Mouse (Mus musculus) myocyte (in vitro differentiated cells): ENCODE results near the gene Gp1ba. TPM values are rescaled to one million over a fixed set of nuclear protein-coding genes. Genes with fewer than 3 reads are reported as not detected.

Source experiments
- H3K27me3 ChIP-seq: one replicate; pipeline ENCODE4 v1.6.1; 2011; ENCODE audit not compliant: control insufficient read depth, insufficient read depth, insufficient read length
- H3K36me3 ChIP-seq: one replicate; pipeline ENCODE4 v1.6.1; 2011; ENCODE audit not compliant: control insufficient read depth, insufficient read depth
- H3K4me2 ChIP-seq: one replicate; pipeline ENCODE4 v1.6.1; 2011; ENCODE audit warnings: low read depth, control low read depth
- H3K4me3 ChIP-seq: one replicate; pipeline ENCODE4 v1.5.1; 2011; ENCODE audit warnings: mild to moderate bottlenecking, control low read depth, moderate library complexity
- H3K79me2 ChIP-seq: one replicate; pipeline ENCODE4 v1.6.1; 2011; ENCODE audit not compliant: control insufficient read depth, insufficient read depth
- H3ac ChIP-seq: one replicate; pipeline ENCODE4 v1.6.1; 2011; ENCODE audit not compliant: control insufficient read depth, insufficient read length
- CEBPB ChIP-seq: IDR thresholded peaks from 2 replicates; pipeline ENCODE4 v1.6.1; 2011; ENCODE audit warnings: mild to moderate bottlenecking, moderate library complexity; ENCODE audit not compliant: poor library complexity, insufficient read depth, severe bottlenecking
- E2F4 ChIP-seq: IDR thresholded peaks from one replicate; pipeline ENCODE4 v1.6.1; 2011; ENCODE audit warnings: mild to moderate bottlenecking, control low read depth, moderate library complexity; ENCODE audit not compliant: insufficient read depth
- MAX ChIP-seq: IDR thresholded peaks from one replicate; pipeline ENCODE4 v1.6.1; 2011; ENCODE audit warnings: low read depth, mild to moderate bottlenecking, control low read depth
- MYOD1 ChIP-seq, 3 experiments: IDR thresholded peaks; one replicate each; pipeline ENCODE4 v1.6.1; 2011; ENCODE audit warnings: control low read depth in 2 of 3, low read depth in 2 of 3, mild to moderate bottlenecking in 2 of 3, moderate library complexity in 1 of 3; ENCODE audit not compliant: insufficient read length in 2 of 3, control insufficient read depth in 1 of 3
- MYOG ChIP-seq, 3 experiments: IDR thresholded peaks; one replicate each; pipeline ENCODE4 v1.6.1; 2011; ENCODE audit warnings: control low read depth in 2 of 3, low read depth in 2 of 3, mild to moderate bottlenecking in 2 of 3; ENCODE audit not compliant: insufficient read length in 2 of 3, control insufficient read depth in 1 of 3, insufficient read depth in 1 of 3
- POLR2A ChIP-seq: IDR thresholded peaks from one replicate; pipeline ENCODE4 v1.6.1; 2011; ENCODE audit warnings: low read depth, mild to moderate bottlenecking, control low read depth, moderate library complexity; ENCODE audit not compliant: insufficient read length
- POLR2AphosphoS2 ChIP-seq: IDR thresholded peaks from one replicate; pipeline ENCODE4 v1.6.1; 2011; ENCODE audit warnings: low read depth, control low read depth; ENCODE audit not compliant: insufficient read length
- REST ChIP-seq: IDR thresholded peaks from one replicate; pipeline ENCODE4 v1.6.1; 2011; ENCODE audit warnings: mild to moderate bottlenecking, control low read depth, moderate library complexity; ENCODE audit not compliant: insufficient read depth, insufficient read length
- SRF ChIP-seq: IDR thresholded peaks from one replicate; pipeline ENCODE4 v1.6.1; 2011; ENCODE audit warnings: low read depth; ENCODE audit not compliant: control insufficient read depth, insufficient read length
- TCF12 ChIP-seq: IDR thresholded peaks from one replicate; pipeline ENCODE4 v1.6.1; 2011; ENCODE audit warnings: mild to moderate bottlenecking, control low read depth; ENCODE audit not compliant: poor library complexity, insufficient read depth, severe bottlenecking
- TCF3 ChIP-seq: IDR thresholded peaks from one replicate; pipeline ENCODE4 v1.6.1; 2011; ENCODE audit warnings: low read depth, control low read depth; ENCODE audit not compliant: insufficient read length
- USF1 ChIP-seq: IDR thresholded peaks from one replicate; pipeline ENCODE4 v1.6.1; 2011; ENCODE audit warnings: low read depth, mild to moderate bottlenecking, control low read depth, moderate library complexity
- polyA plus RNA-seq: library from polyadenylated mRNA; unstranded; fragments of >200 nt; fragmentation: generic; extraction: Trizol; gene quantifications from one replicate; pipeline ENCODE4 v1.2.1, GENCODE M21; 2012; ENCODE audit warnings: missing spikeins

Gp1ba gene
- polyA plus RNA-seq, 1 experiment, result 0.22 TPM

- no peaks in the 10 kb centered on the region for H3K27me3 ChIP-seq
- no peak overlapping the region for H3K4me3 ChIP-seq
- TF ChIP-seq POLR2AphosphoS2 (peak; percentile 43), CEBPB (0 out of 2 replicates have a peak, but pooled peaks have one; percentile 36), TCF12 (no peak)
- H3ac ChIP-seq, result no peak overlapping the region
- no peak overlapping the region for H3K4me2 ChIP-seq
- H3K36me3 ChIP-seq, result peaks cover 9% of the 10 kb centered on the region
- H3K79me2 ChIP-seq, result no peaks in the 10 kb centered on the region
Measured at GRCm38 (mm10) chr11:70639976-70640375, 1.1 kb downstream of the Gp1ba start.

- TF ChIP-seq POLR2AphosphoS2 (peak; percentile 50), TCF12 (no peak)
- Histone ChIP-seq H3K4me3 (no peak overlapping the region), H3K36me3 (peaks cover 9% of the 10 kb centered on the region), H3K27me3 (no peaks in the 10 kb centered on the region), H3K79me2 (peaks cover 10% of the 10 kb centered on the region), H3K4me2 (no peak overlapping the region), H3ac (no peak overlapping the region)
Measured at GRCm38 (mm10) chr11:70641241-70641640, 2.3 kb downstream of the Gp1ba start.

- TF ChIP-seq TCF3 (no peak), MYOD1 (IDR thresholded peaks at IDR 0.05; ENCODE audit: control insufficient read depth in 1 of 3, insufficient read length in 2 of 3, low read depth in 2 of 3) (peak in 1 of 3 experiments; percentile 53)
- Histone ChIP-seq H3K36me3 (peaks cover 9% of the 10 kb centered on the region), H3K27me3 (no peaks in the 10 kb centered on the region), H3ac (no peak overlapping the region), H3K4me2 (no peak overlapping the region), H3K4me3 (no peak overlapping the region), H3K79me2 (peaks cover 15% of the 10 kb centered on the region)
Measured at GRCm38 (mm10) chr11:70643051-70643450, 4.1 kb downstream of the Gp1ba start.

GRCm38 (mm10) chr11:70644564-70645103 lies 5.7 kb downstream of the Gp1ba start:
- H3K4me2 ChIP-seq, result no peak overlapping the region
- H3ac ChIP-seq, result no peak overlapping the region
- peaks cover 18% of the 10 kb centered on the region for H3K36me3 ChIP-seq
- TF ChIP-seq POLR2A (no peak), REST (no peak), MYOD1 (IDR thresholded peaks at IDR 0.05; ENCODE audit: control insufficient read depth in 1 of 3, insufficient read length in 2 of 3, low read depth in 2 of 3) (no peak), SRF (no peak), E2F4 (no peak), USF1 (no peak), TCF12 (no peak), MYOG (IDR thresholded peaks at IDR 0.05; ENCODE audit: control insufficient read depth in 1 of 3, insufficient read depth in 1 of 3, insufficient read length in 2 of 3, low read depth in 2 of 3) (no peak), MAX (no peak), TCF3 (no peak), CEBPB (no peak), POLR2AphosphoS2 (no peak)
- no peak overlapping the region for H3K4me3 ChIP-seq
- H3K79me2 ChIP-seq, result peaks cover 15% of the 10 kb centered on the region
- no peaks in the 10 kb centered on the region for H3K27me3 ChIP-seq

GRCm38 (mm10) chr11:70645461-70646258 lies 6.7 kb downstream of the Gp1ba start:
- Histone ChIP-seq H3K36me3 (peaks cover 28% of the 10 kb centered on the region), H3K4me3 (peak overlapping the region; percentile 62), H3K27me3 (no peaks in the 10 kb centered on the region), H3K4me2 (peak overlapping the region; percentile 91), H3ac (peak overlapping the region; percentile 62), H3K79me2 (peaks cover 26% of the 10 kb centered on the region)
- TF ChIP-seq E2F4, result no peak
- no peak for TF ChIP-seq USF1
- TF ChIP-seq TCF3, result no peak
- no peak for TF ChIP-seq MYOG (IDR thresholded peaks at IDR 0.05; ENCODE audit: control insufficient read depth in 1 of 3, insufficient read depth in 1 of 3, insufficient read length in 2 of 3, low read depth in 2 of 3)
- no peak for TF ChIP-seq SRF
- TF ChIP-seq TCF12, result no peak
- TF ChIP-seq CEBPB, result no peak
- TF ChIP-seq MAX, result no peak
- no peak for TF ChIP-seq MYOD1 (IDR thresholded peaks at IDR 0.05; ENCODE audit: control insufficient read depth in 1 of 3, insufficient read length in 2 of 3, low read depth in 2 of 3)
- TF ChIP-seq POLR2A, result no peak
- no peak for TF ChIP-seq REST
- TF ChIP-seq POLR2AphosphoS2, result no peak
